Mouse (Mus musculus): ENCODE data around the gene Eps8. TPM values are rescaled to one million over a fixed set of nuclear protein-coding genes. Genes with fewer than 3 reads are reported as not detected.

Eps8 gene
- polyA plus RNA-seq, 1 experiment from 2014 or later = 33.4 TPM

GRCm38 (mm10) chr6:137688506-137689105 is 33.9 kb upstream of the Eps8 start:
- Histone ChIP-seq H3K4me3 (replicated peaks; ENCODE audit: low read length) (no peak overlapping the region), H3K27me3 (ENCODE audit: control insufficient read depth, insufficient read depth, low read length) (no peaks in the 10 kb centered on the region), H3K27ac (ENCODE audit: low read length) (no peak overlapping the region), H3K4me1 (ENCODE audit: control insufficient read depth, insufficient read depth, low read length) (no peaks in the 10 kb centered on the region), H3K4me2 (ENCODE audit: low read depth, low read length) (no peak overlapping the region), H3K9ac (ENCODE audit: low read length) (no peak overlapping the region), H3K9me3 (replicated peaks; ENCODE audit: control insufficient read depth, low read length) (no peaks in the 10 kb centered on the region), H3K36me3 (ENCODE audit: control insufficient read depth, insufficient read depth, low read length) (no peaks in the 10 kb centered on the region)
- 66% methylated on average over 11 of the region's 11 CpGs for WGBS
- ATAC-seq (ENCODE audit: insufficient read depth, low FRiP score) = no peak

- ATAC-seq (ENCODE audit: insufficient read depth, low FRiP score) = no peak
- 85% methylated on average over 3 of the region's 3 CpGs for WGBS
- H3K27me3 ChIP-seq (ENCODE audit: control insufficient read depth, insufficient read depth, low read length) = no peaks in the 10 kb centered on the region
- H3K4me2 ChIP-seq (ENCODE audit: low read depth, low read length) = no peak overlapping the region
- H3K9me3 ChIP-seq (replicated peaks; ENCODE audit: control insufficient read depth, low read length) = no peaks in the 10 kb centered on the region
- no peak overlapping the region for H3K9ac ChIP-seq (ENCODE audit: low read length)
- no peaks in the 10 kb centered on the region for H3K36me3 ChIP-seq (ENCODE audit: control insufficient read depth, insufficient read depth, low read length)
- H3K27ac ChIP-seq (ENCODE audit: low read length) = no peak overlapping the region
- H3K4me1 ChIP-seq (ENCODE audit: control insufficient read depth, insufficient read depth, low read length) = no peaks in the 10 kb centered on the region
- no peak overlapping the region for H3K4me3 ChIP-seq (replicated peaks; ENCODE audit: low read length)
These were observed 33.4 kb upstream of the Eps8 start for GRCm38 (mm10) chr6:137688079-137688478.

- 89% methylated on average over 5 of the region's 5 CpGs for WGBS
- no peaks in the 10 kb centered on the region for H3K9me3 ChIP-seq (replicated peaks; ENCODE audit: control insufficient read depth, low read length)
- no peak overlapping the region for H3K27ac ChIP-seq (ENCODE audit: low read length)
- ATAC-seq (ENCODE audit: insufficient read depth, low FRiP score) = no peak
- no peaks in the 10 kb centered on the region for H3K36me3 ChIP-seq (ENCODE audit: control insufficient read depth, insufficient read depth, low read length)
- H3K4me2 ChIP-seq (ENCODE audit: low read depth, low read length) = no peak overlapping the region
- H3K9ac ChIP-seq (ENCODE audit: low read length) = no peak overlapping the region
- no peaks in the 10 kb centered on the region for H3K27me3 ChIP-seq (ENCODE audit: control insufficient read depth, insufficient read depth, low read length)
- no peaks in the 10 kb centered on the region for H3K4me1 ChIP-seq (ENCODE audit: control insufficient read depth, insufficient read depth, low read length)
- no peak overlapping the region for H3K4me3 ChIP-seq (replicated peaks; ENCODE audit: low read length)
These were observed 33.0 kb upstream of the Eps8 start for GRCm38 (mm10) chr6:137687667-137688066.

GRCm38 (mm10) chr6:137682629-137683028 is 28.0 kb upstream of the Eps8 start:
- H3K36me3 ChIP-seq (ENCODE audit: control insufficient read depth, insufficient read depth, low read length) = no peaks in the 10 kb centered on the region
- no peak for ATAC-seq (ENCODE audit: insufficient read depth, low FRiP score)
- H3K4me2 ChIP-seq (ENCODE audit: low read depth, low read length) = no peak overlapping the region
- no peaks in the 10 kb centered on the region for H3K9me3 ChIP-seq (replicated peaks; ENCODE audit: control insufficient read depth, low read length)
- H3K27me3 ChIP-seq (ENCODE audit: control insufficient read depth, insufficient read depth, low read length) = no peaks in the 10 kb centered on the region
- no peak overlapping the region for H3K4me3 ChIP-seq (replicated peaks; ENCODE audit: low read length)
- H3K9ac ChIP-seq (ENCODE audit: low read length) = no peak overlapping the region
- no peaks in the 10 kb centered on the region for H3K4me1 ChIP-seq (ENCODE audit: control insufficient read depth, insufficient read depth, low read length)
- H3K27ac ChIP-seq (ENCODE audit: low read length) = no peak overlapping the region
- WGBS = 73% methylated on average over 2 of the region's 2 CpGs

- Histone ChIP-seq H3K9ac (ENCODE audit: low read length) (no peak overlapping the region), H3K4me3 (replicated peaks; ENCODE audit: low read length) (no peak overlapping the region), H3K36me3 (ENCODE audit: control insufficient read depth, insufficient read depth, low read length) (no peaks in the 10 kb centered on the region), H3K27me3 (ENCODE audit: control insufficient read depth, insufficient read depth, low read length) (no peaks in the 10 kb centered on the region), H3K27ac (ENCODE audit: low read length) (no peak overlapping the region), H3K9me3 (replicated peaks; ENCODE audit: control insufficient read depth, low read length) (no peaks in the 10 kb centered on the region), H3K4me1 (ENCODE audit: control insufficient read depth, insufficient read depth, low read length) (no peaks in the 10 kb centered on the region), H3K4me2 (ENCODE audit: low read depth, low read length) (no peak overlapping the region)
- WGBS = 84% methylated on average over 2 of the region's 2 CpGs
- ATAC-seq (ENCODE audit: insufficient read depth, low FRiP score) = no peak
These were observed 26.3 kb upstream of the Eps8 start for GRCm38 (mm10) chr6:137681000-137681399.

GRCm38 (mm10) chr6:137676581-137676980 is 21.9 kb upstream of the Eps8 start:
- Histone ChIP-seq H3K4me2 (ENCODE audit: low read depth, low read length) (no peak overlapping the region), H3K27me3 (ENCODE audit: control insufficient read depth, insufficient read depth, low read length) (no peaks in the 10 kb centered on the region), H3K9me3 (replicated peaks; ENCODE audit: control insufficient read depth, low read length) (no peaks in the 10 kb centered on the region), H3K9ac (ENCODE audit: low read length) (no peak overlapping the region), H3K36me3 (ENCODE audit: control insufficient read depth, insufficient read depth, low read length) (no peaks in the 10 kb centered on the region), H3K4me3 (replicated peaks; ENCODE audit: low read length) (no peak overlapping the region), H3K27ac (ENCODE audit: low read length) (no peak overlapping the region), H3K4me1 (ENCODE audit: control insufficient read depth, insufficient read depth, low read length) (no peaks in the 10 kb centered on the region)
- 87% methylated on average over 12 of the region's 12 CpGs for WGBS
- no peak for ATAC-seq (ENCODE audit: insufficient read depth, low FRiP score)

- no peak for ATAC-seq (ENCODE audit: insufficient read depth, low FRiP score)
- Histone ChIP-seq H3K4me3 (replicated peaks; ENCODE audit: low read length) (no peak overlapping the region), H3K4me1 (ENCODE audit: control insufficient read depth, insufficient read depth, low read length) (no peaks in the 10 kb centered on the region), H3K9me3 (replicated peaks; ENCODE audit: control insufficient read depth, low read length) (no peaks in the 10 kb centered on the region), H3K9ac (ENCODE audit: low read length) (no peak overlapping the region), H3K27me3 (ENCODE audit: control insufficient read depth, insufficient read depth, low read length) (no peaks in the 10 kb centered on the region), H3K4me2 (ENCODE audit: low read depth, low read length) (no peak overlapping the region), H3K36me3 (ENCODE audit: control insufficient read depth, insufficient read depth, low read length) (no peaks in the 10 kb centered on the region), H3K27ac (ENCODE audit: low read length) (no peak overlapping the region)
- WGBS = 45% methylated on average over 5 of the region's 5 CpGs
These were observed 20.9 kb upstream of the Eps8 start for GRCm38 (mm10) chr6:137675556-137675955.

- no peaks in the 10 kb centered on the region for H3K27me3 ChIP-seq (ENCODE audit: control insufficient read depth, insufficient read depth, low read length)
- H3K4me3 ChIP-seq (replicated peaks; ENCODE audit: low read length) = no peak overlapping the region
- H3K4me1 ChIP-seq (ENCODE audit: control insufficient read depth, insufficient read depth, low read length) = no peaks in the 10 kb centered on the region
- no peak overlapping the region for H3K9ac ChIP-seq (ENCODE audit: low read length)
- H3K27ac ChIP-seq (ENCODE audit: low read length) = no peak overlapping the region
- H3K4me2 ChIP-seq (ENCODE audit: low read depth, low read length) = no peak overlapping the region
- 94% methylated on average over 15 of the region's 15 CpGs for WGBS
- ATAC-seq (ENCODE audit: insufficient read depth, low FRiP score) = no peak
- H3K9me3 ChIP-seq (replicated peaks; ENCODE audit: control insufficient read depth, low read length) = no peaks in the 10 kb centered on the region
- no peaks in the 10 kb centered on the region for H3K36me3 ChIP-seq (ENCODE audit: control insufficient read depth, insufficient read depth, low read length)
These were observed 18.6 kb upstream of the Eps8 start for GRCm38 (mm10) chr6:137673301-137673700.

GRCm38 (mm10) chr6:137671561-137671960 is 16.9 kb upstream of the Eps8 start:
- 76% methylated on average over 10 of the region's 10 CpGs for WGBS
- Histone ChIP-seq H3K9ac (ENCODE audit: low read length) (no peak overlapping the region), H3K27ac (ENCODE audit: low read length) (no peak overlapping the region), H3K4me1 (ENCODE audit: control insufficient read depth, insufficient read depth, low read length) (no peaks in the 10 kb centered on the region), H3K4me2 (ENCODE audit: low read depth, low read length) (no peak overlapping the region), H3K27me3 (ENCODE audit: control insufficient read depth, insufficient read depth, low read length) (no peaks in the 10 kb centered on the region), H3K9me3 (replicated peaks; ENCODE audit: control insufficient read depth, low read length) (no peaks in the 10 kb centered on the region), H3K36me3 (ENCODE audit: control insufficient read depth, insufficient read depth, low read length) (no peaks in the 10 kb centered on the region), H3K4me3 (replicated peaks; ENCODE audit: low read length) (no peak overlapping the region)
- no peak for ATAC-seq (ENCODE audit: insufficient read depth, low FRiP score)

- Histone ChIP-seq H3K4me3 (replicated peaks; ENCODE audit: low read length) (no peak overlapping the region), H3K4me1 (ENCODE audit: control insufficient read depth, insufficient read depth, low read length) (no peaks in the 10 kb centered on the region), H3K36me3 (ENCODE audit: control insufficient read depth, insufficient read depth, low read length) (no peaks in the 10 kb centered on the region), H3K9me3 (replicated peaks; ENCODE audit: control insufficient read depth, low read length) (no peaks in the 10 kb centered on the region), H3K4me2 (ENCODE audit: low read depth, low read length) (no peak overlapping the region), H3K27ac (ENCODE audit: low read length) (no peak overlapping the region), H3K27me3 (ENCODE audit: control insufficient read depth, insufficient read depth, low read length) (no peaks in the 10 kb centered on the region), H3K9ac (ENCODE audit: low read length) (no peak overlapping the region)
- WGBS = 84% methylated on average over 9 of the region's 9 CpGs
- ATAC-seq (ENCODE audit: insufficient read depth, low FRiP score) = no peak
These were observed 16.1 kb upstream of the Eps8 start for GRCm38 (mm10) chr6:137670820-137671219.

All from stomach, embryonic 16.5 days (tissue).